Mouse (Mus musculus) cerebellum, adult 11 months (tissue): ENCODE results near the gene Eng.

Experiments
- DNase-seq: peaks from one replicate; pipeline ENCODE4 v3.0.0; 2022

Gene Eng

GRCm38 (mm10) chr2:32683701-32684100 lies 37.3 kb downstream of the Eng start:
- DNase-seq = no peak

GRCm38 (mm10) chr2:32684681-32685428 lies 38.5 kb downstream of the Eng start:
- DNase-seq = no peak

- no peak for DNase-seq
These were observed 39.4 kb downstream of the Eng start for GRCm38 (mm10) chr2:32685807-32686206.

- no peak for DNase-seq
These were observed 40.2 kb downstream of the Eng start for GRCm38 (mm10) chr2:32686640-32687039.

GRCm38 (mm10) chr2:32687562-32687961 lies 41.2 kb downstream of the Eng start:
- DNase-seq = no peak

GRCm38 (mm10) chr2:32689420-32689819 lies 43.0 kb downstream of the Eng start:
- DNase-seq = peak; percentile 84

GRCm38 (mm10) chr2:32691041-32691440 lies 44.6 kb downstream of the Eng start:
- no peak for DNase-seq

GRCm38 (mm10) chr2:32692496-32692895 lies 46.1 kb downstream of the Eng start:
- DNase-seq = no peak

- no peak for DNase-seq
These were observed 46.9 kb downstream of the Eng start for GRCm38 (mm10) chr2:32693282-32693681.

- DNase-seq = peak; percentile 94
These were observed 47.5 kb downstream of the Eng start for GRCm38 (mm10) chr2:32693823-32694411.

- no peak for DNase-seq
These were observed 48.3 kb downstream of the Eng start for GRCm38 (mm10) chr2:32694691-32695090.

- no peak for DNase-seq
These were observed 53.3 kb downstream of the Eng start for GRCm38 (mm10) chr2:32699680-32700079.

GRCm38 (mm10) chr2:32700966-32701743 lies 54.8 kb downstream of the Eng start:
- DNase-seq = no peak

- DNase-seq = no peak
These were observed 56.7 kb downstream of the Eng start for GRCm38 (mm10) chr2:32703046-32703445.

- DNase-seq = no peak
These were observed 57.6 kb downstream of the Eng start, which contains the start of gene Fpgs for GRCm38 (mm10) chr2:32704021-32704421. TSS of gene Fpgs (minus strand) at chr2:32704145.

- DNase-seq = no peak
These were observed 58.6 kb downstream of the Eng start for GRCm38 (mm10) chr2:32705018-32705417.

GRCm38 (mm10) chr2:32706971-32707370 lies 60.6 kb downstream of the Eng start:
- no peak for DNase-seq

- no peak for DNase-seq
These were observed 62.2 kb downstream of the Eng start for GRCm38 (mm10) chr2:32708643-32709042.

- DNase-seq = no peak
These were observed 63.2 kb downstream of the Eng start for GRCm38 (mm10) chr2:32709521-32710137.

- DNase-seq = no peak
These were observed 64.0 kb downstream of the Eng start for GRCm38 (mm10) chr2:32710425-32710824.

GRCm38 (mm10) chr2:32711301-32712056 lies 65.1 kb downstream of the Eng start:
- DNase-seq = no peak

- peak; percentile 66 for DNase-seq
These were observed 65.7 kb downstream of the Eng start for GRCm38 (mm10) chr2:32712108-32712551.

GRCm38 (mm10) chr2:32712586-32712933 lies 66.2 kb downstream of the Eng start:
- peak; percentile 95 for DNase-seq
